Mouse (Mus musculus) monocyte, adult 5-6 weeks (primary cell): ENCODE results near the gene Zer1. TPM values are rescaled to one million over a fixed set of nuclear protein-coding genes. Genes with fewer than 3 reads are reported as not detected.

Experiments
- ATAC-seq: fragments of 153-309, 156-312 bp; replicated peaks from 2 replicates; pipeline ENCODE4 v1.8.0; 2017; ENCODE audit warnings: mild to moderate bottlenecking; ENCODE audit not compliant: low TSS enrichment, insufficient number of reproducible peaks, severe bottlenecking, poor library complexity, low FRiP score
- total RNA-seq: library from RNA; stranded (forward); fragments of 200-1000, 200-491, 200-594 nt; gene quantifications from 3 replicates; pipeline ENCODE4 v1.2.3, GENCODE M21; 2017

Zer1 gene
- total RNA-seq, 1 experiment from 2014 or later, result 10.0 TPM

DNA sequence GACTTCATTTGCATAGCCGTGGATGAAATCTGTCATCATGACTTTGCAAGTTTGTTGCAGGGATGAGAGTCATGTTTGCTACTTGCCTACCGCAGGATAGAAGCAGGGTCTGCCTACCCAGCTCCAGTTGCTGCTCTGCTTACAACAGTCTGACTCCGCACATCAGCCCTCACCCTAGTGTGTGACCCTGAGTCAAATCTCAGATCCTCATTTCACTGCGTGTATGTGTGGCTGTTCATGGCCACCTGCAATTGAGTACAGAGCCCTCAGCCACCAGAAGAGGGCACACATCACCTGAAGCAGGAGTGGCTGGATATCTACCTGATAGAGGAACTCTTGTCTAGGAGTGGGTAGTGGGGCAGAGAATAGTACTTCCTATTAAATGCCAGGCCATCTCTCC is 37.1 kb downstream of the Zer1 start:
- ATAC-seq, result no peak

- no peak for ATAC-seq
Observed at GRCm38 (mm10) chr2:30084632-30085031, 39.8 kb downstream of the Zer1 start.

DNA sequence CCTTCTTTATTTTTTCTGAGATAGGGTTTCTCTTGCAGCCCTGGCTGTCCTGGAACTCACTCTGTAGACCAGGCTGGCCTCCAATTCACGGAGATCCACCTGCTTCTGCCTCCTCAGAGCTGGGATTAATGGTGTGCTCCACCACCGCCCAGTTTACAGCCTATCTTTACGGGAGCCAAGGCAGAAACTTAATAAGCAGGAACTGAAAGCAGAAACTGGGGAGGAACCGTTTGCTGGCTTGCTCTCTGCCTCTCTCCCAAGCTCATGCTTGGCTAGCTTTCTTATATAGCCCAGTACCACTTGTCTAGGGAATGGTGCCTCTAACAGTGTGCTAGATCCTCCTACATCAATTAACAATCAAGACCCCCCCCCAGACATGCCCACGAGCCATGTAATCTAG is 40.3 kb downstream of the Zer1 start:
- ATAC-seq, result peak; percentile 82

DNA sequence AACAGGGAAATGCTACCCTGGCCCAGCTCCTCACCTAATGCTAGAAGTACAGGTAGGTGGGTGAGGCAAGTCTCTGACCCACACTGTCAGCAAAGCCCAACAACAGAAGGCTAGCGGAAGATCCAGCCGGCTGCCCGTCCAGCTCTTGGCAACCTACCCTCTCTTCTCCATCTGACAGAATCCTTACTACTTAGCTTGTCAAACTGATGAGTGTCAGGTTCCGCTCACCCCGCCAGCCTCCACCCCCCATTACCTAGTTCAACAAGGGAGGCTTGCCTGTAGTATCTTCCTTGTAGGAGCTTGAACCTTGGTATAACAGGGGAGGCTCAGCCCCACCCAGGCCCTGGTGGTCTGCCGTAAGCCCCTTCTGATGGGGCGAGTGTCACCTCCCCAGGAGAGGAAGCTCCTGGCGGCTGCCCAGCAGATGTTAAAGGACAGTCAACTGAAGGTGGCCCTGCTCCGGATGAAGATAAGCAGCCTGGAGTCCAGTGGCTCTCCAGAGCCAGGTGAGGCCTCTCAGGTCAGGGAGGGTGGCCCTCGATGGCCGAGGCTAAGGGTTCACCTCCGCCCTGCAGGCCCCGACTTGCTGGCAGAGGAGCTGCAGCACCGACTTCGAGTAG is 44.1 kb downstream of the Zer1 start:
- ATAC-seq, result no peak

DNA sequence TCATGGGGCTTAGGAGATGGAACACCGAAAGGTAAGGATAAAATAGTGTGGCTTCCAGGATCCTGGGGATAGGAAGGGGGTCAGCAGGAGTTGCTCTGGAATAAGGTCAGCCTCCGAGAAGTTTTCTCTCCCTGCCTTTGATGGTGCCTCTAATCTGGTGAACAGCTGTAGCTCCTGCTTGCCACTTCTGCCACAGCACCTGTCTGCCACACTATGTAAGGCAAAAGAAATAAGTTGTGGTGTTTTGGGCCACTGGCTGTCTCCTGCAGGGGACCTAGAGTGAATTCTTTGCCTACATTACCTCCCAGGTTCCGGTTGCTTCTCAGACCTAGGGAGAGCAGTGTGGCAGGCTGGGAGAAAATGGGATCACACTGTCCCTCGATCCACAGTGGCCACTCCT is 45.6 kb downstream of the Zer1 start:
- no peak for ATAC-seq

GRCm38 (mm10) chr2:30078349-30078712 is 46.1 kb downstream of the Zer1 start:
- ATAC-seq, result no peak

DNA sequence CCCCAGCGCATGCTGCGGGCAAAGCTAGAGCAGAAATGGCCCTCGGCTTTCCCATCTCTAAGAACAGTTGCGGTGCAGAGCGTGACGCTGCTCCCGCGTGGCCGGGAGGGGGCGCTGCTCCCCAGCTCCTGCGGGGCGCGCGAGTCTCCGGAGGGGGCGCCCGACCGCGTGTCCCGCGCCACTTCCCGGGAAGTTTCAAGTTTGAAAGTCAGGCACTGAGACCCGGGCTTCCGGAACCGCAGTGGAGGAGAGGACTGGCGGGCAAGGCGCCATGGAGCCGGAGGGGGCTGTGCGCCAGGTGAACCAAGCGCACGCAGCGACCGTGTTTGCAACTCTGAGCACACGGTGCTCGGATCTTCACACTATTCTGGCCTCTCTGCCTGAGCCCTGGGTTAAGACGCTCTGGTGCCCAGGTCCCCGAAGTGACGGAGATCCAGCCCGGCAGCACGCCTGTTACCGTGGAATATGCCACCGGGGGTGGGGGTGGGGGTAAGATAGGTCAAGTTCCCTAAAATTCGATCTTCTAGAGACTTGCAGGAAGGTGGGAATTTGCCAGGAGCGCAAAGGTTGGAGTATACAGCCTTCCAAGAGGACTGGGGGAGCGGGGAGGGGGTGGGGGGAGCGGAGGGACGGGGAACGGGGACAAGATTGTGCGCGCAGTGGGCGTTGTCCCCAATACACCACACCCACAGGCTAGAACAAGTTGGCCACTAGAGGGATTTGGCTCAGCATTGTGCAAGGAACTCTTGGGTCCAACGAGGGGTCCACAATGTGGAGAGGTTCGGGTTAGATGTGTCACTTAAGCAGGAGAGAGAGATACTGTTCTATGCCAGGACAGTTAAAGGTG is 46.7 kb downstream of the Zer1 start, which contains the start of gene Pkn3:
TSS of gene Pkn3 (plus strand) at position 183 of the 847 bp plus-strand sequence.
- peak; percentile 78 for ATAC-seq

- ATAC-seq, result no peak
Observed at GRCm38 (mm10) chr2:30076959-30077358, 47.4 kb downstream of the Zer1 start.

DNA sequence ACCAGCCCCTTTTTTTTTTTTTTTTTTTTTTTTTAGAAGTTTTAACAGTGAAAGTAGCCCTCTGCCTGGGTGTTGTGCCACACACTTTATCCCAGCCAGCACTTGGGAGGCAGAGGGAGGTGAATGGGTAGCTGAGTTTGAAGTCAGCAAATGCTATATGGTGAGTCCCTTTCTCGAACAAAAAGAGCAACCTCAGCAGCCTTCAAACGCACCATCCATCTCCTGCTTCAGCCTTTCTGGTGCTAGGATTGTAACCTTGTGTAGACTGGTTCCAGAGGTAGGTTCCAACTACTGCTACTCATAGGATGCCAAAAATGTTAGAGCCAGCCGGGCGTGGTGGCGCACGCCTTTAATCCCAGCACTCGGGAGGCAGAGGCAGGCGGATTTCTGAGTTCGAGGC is 47.9 kb downstream of the Zer1 start:
- no peak for ATAC-seq

DNA sequence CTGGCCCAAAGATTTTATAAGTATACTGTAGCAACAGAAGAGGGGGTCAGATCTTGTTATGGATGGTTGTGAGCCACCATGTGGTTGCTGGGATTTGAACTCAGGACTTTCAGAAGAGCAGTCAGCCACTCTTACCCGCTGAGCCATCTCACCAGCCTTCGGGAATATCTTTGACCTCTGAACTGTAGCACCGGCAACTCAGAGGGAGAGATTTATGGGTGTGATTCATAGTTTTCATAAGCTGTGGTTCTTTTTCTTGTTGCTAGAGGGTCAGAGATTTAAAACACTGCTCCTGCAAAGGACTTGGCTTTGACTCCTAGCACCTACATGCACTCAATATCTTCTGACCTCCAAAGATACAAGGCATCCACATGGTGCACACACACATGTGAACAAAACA is 48.8 kb downstream of the Zer1 start:
- ATAC-seq, result no peak

DNA sequence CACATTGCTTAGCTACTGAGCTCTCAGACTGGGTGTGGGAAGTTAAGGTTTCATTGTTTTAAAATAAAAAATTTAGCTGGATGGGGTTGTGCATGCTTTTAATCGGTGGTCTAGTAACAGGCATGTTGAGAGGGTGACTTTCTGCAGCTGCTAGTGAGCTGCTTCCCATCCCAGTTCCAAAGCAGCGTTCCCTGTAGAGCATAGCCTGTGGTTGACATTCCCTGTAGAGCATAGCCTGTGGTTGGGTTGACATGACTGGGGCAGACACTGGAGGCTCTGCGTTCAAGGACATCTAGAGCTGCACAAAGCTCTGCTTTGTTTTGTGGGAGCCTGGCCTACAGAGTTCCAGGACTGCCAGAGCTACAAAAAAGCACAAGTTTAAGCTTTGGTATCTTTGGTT is 51.1 kb downstream of the Zer1 start:
- no peak for ATAC-seq

GRCm38 (mm10) chr2:30072875-30073274 is 51.5 kb downstream of the Zer1 start:
- ATAC-seq, result no peak

DNA sequence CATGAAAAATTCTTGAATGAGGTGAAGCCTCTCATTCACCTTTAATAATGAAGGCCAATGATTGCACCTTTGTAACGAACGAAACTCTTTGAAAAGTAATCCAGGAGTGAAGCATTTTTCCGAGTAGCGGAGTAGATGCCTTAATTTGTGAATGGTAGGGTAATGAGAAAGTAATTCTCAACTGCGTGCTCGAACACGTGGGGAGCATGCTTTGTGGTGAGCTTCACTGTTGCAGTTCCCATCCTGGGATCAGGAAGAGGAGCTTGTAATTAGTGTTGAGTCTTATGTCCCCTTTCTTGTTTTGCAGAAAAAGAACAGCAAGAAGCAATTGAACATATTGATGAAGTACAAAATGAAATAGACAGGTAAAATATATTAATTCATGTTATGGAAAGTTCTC is 56.4 kb downstream of the Zer1 start:
- no peak for ATAC-seq

DNA sequence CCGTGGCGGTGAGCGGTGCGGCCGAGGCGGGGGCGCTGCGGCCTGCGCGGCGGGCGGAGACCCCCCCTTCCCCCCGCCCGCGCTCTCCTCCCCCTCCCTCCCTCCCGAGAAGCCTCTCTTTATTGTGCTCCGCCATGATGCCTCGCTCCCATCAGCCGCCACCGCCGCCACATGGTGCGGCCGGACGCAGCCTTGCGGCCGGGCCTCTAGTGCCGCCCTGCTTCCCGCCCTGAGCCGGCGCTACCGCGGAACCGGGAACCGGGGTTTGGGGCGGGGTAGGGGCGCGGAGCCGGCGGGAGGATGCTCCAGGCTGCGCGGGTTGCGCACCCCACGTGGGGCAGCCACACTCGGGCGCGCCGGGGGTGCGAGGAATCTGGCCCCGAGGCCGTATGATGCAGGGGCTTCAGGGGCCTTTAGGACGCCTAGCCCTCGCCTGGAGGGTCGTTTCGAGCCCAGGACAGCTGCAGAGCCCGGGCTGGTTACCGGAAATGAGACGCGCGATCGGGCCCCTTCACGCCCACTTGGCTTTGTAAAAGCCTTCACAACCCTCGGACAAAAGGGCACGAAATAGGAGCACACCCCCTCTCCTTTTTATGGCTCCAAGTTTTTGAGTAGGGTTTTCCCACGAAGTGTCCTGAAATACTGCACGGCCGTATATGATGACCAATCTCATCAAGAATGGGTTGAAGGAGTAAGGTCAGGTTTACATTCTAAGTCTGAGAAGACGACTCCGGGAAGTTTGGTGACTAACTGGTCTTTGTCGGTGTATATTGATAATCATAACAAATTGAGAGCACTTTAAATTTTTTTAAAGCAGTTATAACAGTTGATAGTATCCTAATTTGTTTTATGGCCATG is 57.1 kb downstream of the Zer1 start:
- no peak for ATAC-seq

- peak; percentile 58 for ATAC-seq
Observed at GRCm38 (mm10) chr2:30066046-30066901, 58.1 kb downstream of the Zer1 start.

GRCm38 (mm10) chr2:30064298-30064697 is 60.1 kb downstream of the Zer1 start:
- ATAC-seq, result no peak

GRCm38 (mm10) chr2:30063791-30064190 is 60.6 kb downstream of the Zer1 start:
- no peak for ATAC-seq

DNA sequence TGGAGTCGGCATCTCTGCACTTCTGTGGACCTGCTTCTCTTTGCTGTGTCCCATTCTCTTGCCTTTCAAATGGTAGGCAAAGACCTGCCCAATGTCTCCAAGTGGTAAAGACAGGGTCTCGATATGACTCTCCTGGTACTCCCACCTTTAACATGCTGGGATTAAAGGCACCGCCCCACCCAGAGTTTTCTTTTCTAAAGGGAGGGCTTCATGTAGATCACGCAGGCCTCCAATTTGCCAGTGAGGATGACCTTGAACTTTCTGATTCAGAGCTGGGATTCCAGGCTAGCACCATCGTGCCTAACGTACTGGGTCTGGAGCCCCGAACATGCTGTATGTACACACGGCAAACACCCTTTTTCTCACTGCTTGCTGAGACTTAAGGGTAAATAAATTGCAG is 61.1 kb downstream of the Zer1 start:
- ATAC-seq, result no peak
